In genomic region chr5:135133736-135134405, GRCm38 (mm10) we compare ENCODE assay signal across 8 mouse cellular contexts. TPM values are rescaled to one million over a fixed set of nuclear protein-coding genes. Genes with fewer than 3 reads are reported as not detected.
DNase-seq lines count a peak whose midpoint lies in the region; ATAC-seq and TF ChIP-seq lines count a peak whose summit lies in the region.

No protein-coding gene starts in this region.

- H3K4me2 ChIP-seq in forebrain, embryonic 11.5 days (ENCODE audit: low read depth, low read length, severe bottlenecking) = peak overlapping the region; percentile 26
- H3K4me2 ChIP-seq in lung, embryonic 14.5 days = peak overlapping the region; percentile 46

- no peak overlapping the region for H3K9ac ChIP-seq in forebrain, embryonic 11.5 days (ENCODE audit: low read length)
- no peak overlapping the region for H3K9ac ChIP-seq in lung, embryonic 14.5 days

- H3K27ac ChIP-seq in forebrain, embryonic 11.5 days (ENCODE audit: low read depth, low read length) = no peak overlapping the region
- H3K27ac ChIP-seq in lung, embryonic 14.5 days (ENCODE audit: low read depth) = no peak overlapping the region

- ATAC-seq in forebrain, embryonic 11.5 days (replicated peaks; ENCODE audit: low FRiP score) = no peak
- peak; percentile 58; the same call in 1 of the 2 replicates for ATAC-seq in lung, embryonic 14.5 days (ENCODE audit: insufficient read depth)
- peak; percentile 46 for ATAC-seq in neutrophil, adult 5-6 weeks (ENCODE audit: extremely low read depth, insufficient number of reproducible peaks, low FRiP score, poor library complexity, severe bottlenecking)

- WGBS in forebrain, embryonic 11.5 days = 6% methylated on average over 26 of the region's 26 CpGs
- WGBS in lung, embryonic 14.5 days = 5% methylated on average over 26 of the region's 26 CpGs

- H3K27me3 ChIP-seq in forebrain, embryonic 11.5 days (ENCODE audit: control insufficient read depth, insufficient read depth, low read length) = peaks cover 26% of the 10 kb centered on the region
- peaks cover 24% of the 10 kb centered on the region for H3K27me3 ChIP-seq in lung, embryonic 14.5 days (ENCODE audit: insufficient read depth, low read length)

- H3K4me3 ChIP-seq in forebrain, embryonic 11.5 days (ENCODE audit: low read depth, low read length) = no peak overlapping the region
- peak overlapping the region; percentile 16; the same call in 1 of the 2 replicates for H3K4me3 ChIP-seq in lung, embryonic 14.5 days (ENCODE audit: low read depth, low read length)

- 0 out of 2 replicates have a peak, but pooled peaks cover 3% of the 10 kb centered on the region for H3K4me1 ChIP-seq in forebrain, embryonic 11.5 days (replicated peaks; ENCODE audit: control insufficient read depth, insufficient read depth, low read length)
- no peaks in the 10 kb centered on the region for H3K4me1 ChIP-seq in lung, embryonic 14.5 days (ENCODE audit: insufficient read depth)

- no peaks in the 10 kb centered on the region for H3K9me3 ChIP-seq in forebrain, embryonic 11.5 days (ENCODE audit: control insufficient read depth, low read length)
- H3K9me3 ChIP-seq in lung, embryonic 14.5 days (ENCODE audit: low read depth, low read length) = no peaks in the 10 kb centered on the region

- no peak for TF ChIP-seq CTCF in lung, embryonic 14.5 days (IDR thresholded peaks at IDR 0.05; ENCODE audit: low read depth)

- DNase-seq in cerebellum, adult 9-10 months = peak; percentile 26
- DNase-seq in cerebellum, adult 9-11 months = no peak
- peak; percentile 98 for DNase-seq in R1 (ENCODE audit: low read depth, low spot score)
- peak; percentile 53 for DNase-seq in forebrain, embryonic 11.5 days (ENCODE audit: low spot score)
- DNase-seq in kidney, adult 11 months = peak; percentile 55
- DNase-seq in lung, embryonic 14.5 days = peak; percentile 80
- no peak for DNase-seq in yolk sac, embryonic 10.5 days (ENCODE audit: low spot score)

- H3K36me3 ChIP-seq in forebrain, embryonic 11.5 days (ENCODE audit: control insufficient read depth, insufficient read depth, low read length) = no peaks in the 10 kb centered on the region
- no peaks in the 10 kb centered on the region for H3K36me3 ChIP-seq in lung, embryonic 14.5 days (ENCODE audit: insufficient read depth)

RNA-seq across cellular contexts. Expression of gene Tbl2, which starts 15.6 kb away (rescaled TPM):
- 24.5 and 25.8 TPM in 2 replicates for polyA plus RNA-seq in forebrain, embryonic 11.5 days (2014; fragmentation: Nextera tagmentation; extraction: Ambion mirVana)
- 22.5 and 25.8 TPM in 2 replicates for polyA plus RNA-seq in lung, embryonic 14.5 days (2014; fragmentation: Nextera tagmentation; extraction: Ambion mirVana)
- total RNA-seq in neutrophil, adult 5-6 weeks (2017) = 7.4 and 9.3 TPM in 2 replicates

RNA-seq across cellular contexts. Expression of gene Bcl7b, which starts 34.2 kb away (rescaled TPM):
- polyA plus RNA-seq in forebrain, embryonic 11.5 days (2014; fragmentation: Nextera tagmentation; extraction: Ambion mirVana) = 43.8 and 46.8 TPM in 2 replicates
- 50.2 and 52.0 TPM in 2 replicates for polyA plus RNA-seq in lung, embryonic 14.5 days (2014; fragmentation: Nextera tagmentation; extraction: Ambion mirVana)
- total RNA-seq in neutrophil, adult 5-6 weeks (2017) = 37.4 and 49.5 TPM in 2 replicates

RNA-seq across cellular contexts. Expression of gene Mlxipl, which starts 44.2 kb away (rescaled TPM):
- polyA plus RNA-seq in forebrain, embryonic 11.5 days (2014; fragmentation: Nextera tagmentation; extraction: Ambion mirVana) = 2.4 and 3.1 TPM in 2 replicates
- polyA plus RNA-seq in lung, embryonic 14.5 days (2014; fragmentation: Nextera tagmentation; extraction: Ambion mirVana) = 2.1 and 2.5 TPM in 2 replicates
- not detected in 2 replicates for total RNA-seq in neutrophil, adult 5-6 weeks (2017)

RNA-seq across cellular contexts. Expression of gene Baz1b, which starts 53.2 kb away (rescaled TPM):
- 76.3 and 83.6 TPM in 2 replicates for polyA plus RNA-seq in forebrain, embryonic 11.5 days (2014; fragmentation: Nextera tagmentation; extraction: Ambion mirVana)
- 68.9 and 70.9 TPM in 2 replicates for polyA plus RNA-seq in lung, embryonic 14.5 days (2014; fragmentation: Nextera tagmentation; extraction: Ambion mirVana)
- 125 and 129 TPM in 2 replicates for total RNA-seq in neutrophil, adult 5-6 weeks (2017)

RNA-seq across cellular contexts. Expression of gene Vps37d, which starts 55.8 kb away (rescaled TPM):
- 13.3 and 14.2 TPM in 2 replicates for polyA plus RNA-seq in forebrain, embryonic 11.5 days (2014; fragmentation: Nextera tagmentation; extraction: Ambion mirVana)
- 5.6 and 7.1 TPM in 2 replicates for polyA plus RNA-seq in lung, embryonic 14.5 days (2014; fragmentation: Nextera tagmentation; extraction: Ambion mirVana)
- total RNA-seq in neutrophil, adult 5-6 weeks (2017) = not detected in 2 replicates

Comparison
In these comparisons a context has a peak if more than half of its experiments do, and no peak if none do; other contexts are left out.
1. DNase-seq: peak in cerebellum, adult 9-10 months (single experiment), R1 (single experiment), forebrain, embryonic 11.5 days (single experiment), kidney, adult 11 months (single experiment) and lung, embryonic 14.5 days (single experiment); none in cerebellum, adult 9-11 months (single experiment) and yolk sac, embryonic 10.5 days (single experiment).